Mouse (Mus musculus) forebrain, embryonic 14.5 days (tissue): Measurements from ENCODE around the gene Sap30bp. TPM values are rescaled to one million over a fixed set of nuclear protein-coding genes. Genes with fewer than 3 reads are reported as not detected.

Experiments
- polyA plus RNA-seq: library from polyadenylated mRNA; unstranded; fragments of >200 nt; fragmentation: Nextera tagmentation; extraction: Ambion mirVana; gene quantifications from 2 replicates; pipeline ENCODE4 v1.2.1, GENCODE M21; 2014

Sap30bp gene
- polyA plus RNA-seq, 1 experiment from 2014 or later = 55.8 TPM

Other genes with a start within 250 kb of the Sap30bp start
- gene Grb2, start 224.7 kb upstream of the Sap30bp start, polyA plus RNA-seq = 108 and 113 TPM in 2 replicates
- 12.4 and 19.6 TPM in 2 replicates for gene Tmem94, start 167.8 kb upstream of the Sap30bp start, polyA plus RNA-seq
- 8.0 and 8.9 TPM in 2 replicates for gene Caskin2, start 119.6 kb upstream of the Sap30bp start, polyA plus RNA-seq
- gene Tsen54, start 118.6 kb upstream of the Sap30bp start, polyA plus RNA-seq = 15.2 and 19.1 TPM in 2 replicates
- 0.70 and 1.3 TPM in 2 replicates for gene Llgl2, start 109.2 kb upstream of the Sap30bp start, polyA plus RNA-seq
- gene Myo15b, start 74.9 kb upstream of the Sap30bp start, polyA plus RNA-seq = not detected in 2 replicates
- gene Smim5, start 33.3 kb upstream of the Sap30bp start, polyA plus RNA-seq = 0.52 and 1.6 TPM in 2 replicates
- gene Smim6, start 21.3 kb upstream of the Sap30bp start, polyA plus RNA-seq = 0.18 and 0.22 TPM in 2 replicates
- gene Recql5, start 195 bp downstream of the Sap30bp start, polyA plus RNA-seq = 16.5 and 20.4 TPM in 2 replicates
- gene Itgb4, start 41.4 kb downstream of the Sap30bp start, polyA plus RNA-seq = 0.48 and 0.62 TPM in 2 replicates
- gene Galk1, start 79.4 kb downstream of the Sap30bp start, polyA plus RNA-seq = 53.9 and 59.5 TPM in 2 replicates
- gene H3f3b, start 94.7 kb downstream of the Sap30bp start, polyA plus RNA-seq = 2,620 and 3,081 TPM in 2 replicates
- 23.4 and 24.9 TPM in 2 replicates for gene Unk, start 97.0 kb downstream of the Sap30bp start, polyA plus RNA-seq
- gene Unc13d, start 144.7 kb downstream of the Sap30bp start, polyA plus RNA-seq = 0.19 and 0.62 TPM in 2 replicates
- gene Wbp2, start 153.7 kb downstream of the Sap30bp start, polyA plus RNA-seq = 145 and 166 TPM in 2 replicates
- 4.0 and 6.0 TPM in 2 replicates for gene Trim47, start 193.9 kb downstream of the Sap30bp start, polyA plus RNA-seq
- 0.97 and 1.1 TPM in 2 replicates for gene Trim65, start 197.8 kb downstream of the Sap30bp start, polyA plus RNA-seq
- gene Mrpl38, start 205.6 kb downstream of the Sap30bp start, polyA plus RNA-seq = 79.6 and 83.4 TPM in 2 replicates
- gene Fbf1, start 234.9 kb downstream of the Sap30bp start, polyA plus RNA-seq = 25.9 and 44.4 TPM in 2 replicates